Mouse (Mus musculus): ENCODE results near the gene 1700016C15Rik. TPM values are rescaled to one million over a fixed set of nuclear protein-coding genes. Genes with fewer than 3 reads are reported as not detected.
A peak's percentile ranks its signal among the peaks of the same experiment; 100 is the strongest.

1700016C15Rik gene
- total RNA-seq, 2 experiments from 2014 or later, result not detected

DNA sequence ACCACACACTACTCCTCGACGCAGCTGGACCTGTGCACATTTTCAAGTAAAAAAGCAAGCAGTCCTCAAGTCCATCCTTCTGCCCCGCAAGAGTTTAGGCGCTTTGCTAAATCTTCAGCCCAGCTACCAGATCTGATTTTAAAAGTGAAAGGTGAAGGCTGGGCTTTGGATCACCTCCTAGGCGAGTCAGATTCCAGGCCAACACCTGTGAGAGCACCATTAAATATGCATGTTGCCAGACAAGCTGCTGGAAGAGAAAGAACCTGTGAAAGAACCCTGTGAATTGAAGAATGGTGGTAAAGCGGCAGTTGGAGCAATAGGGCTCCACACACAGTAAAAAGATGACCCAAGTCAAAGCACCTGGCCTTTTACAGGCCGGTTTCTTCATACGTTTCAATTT lies 65.3 kb downstream of the 1700016C15Rik start:
- DNase-seq, result no peak
- intact Hi-C loops (cut with DNase I), result loop anchor here (5.0 to 10.0 kb wide), 3 partner anchors 88 to 980 kb away; partner anchors contain the start of genes Cep170 and Sdccag8

DNA sequence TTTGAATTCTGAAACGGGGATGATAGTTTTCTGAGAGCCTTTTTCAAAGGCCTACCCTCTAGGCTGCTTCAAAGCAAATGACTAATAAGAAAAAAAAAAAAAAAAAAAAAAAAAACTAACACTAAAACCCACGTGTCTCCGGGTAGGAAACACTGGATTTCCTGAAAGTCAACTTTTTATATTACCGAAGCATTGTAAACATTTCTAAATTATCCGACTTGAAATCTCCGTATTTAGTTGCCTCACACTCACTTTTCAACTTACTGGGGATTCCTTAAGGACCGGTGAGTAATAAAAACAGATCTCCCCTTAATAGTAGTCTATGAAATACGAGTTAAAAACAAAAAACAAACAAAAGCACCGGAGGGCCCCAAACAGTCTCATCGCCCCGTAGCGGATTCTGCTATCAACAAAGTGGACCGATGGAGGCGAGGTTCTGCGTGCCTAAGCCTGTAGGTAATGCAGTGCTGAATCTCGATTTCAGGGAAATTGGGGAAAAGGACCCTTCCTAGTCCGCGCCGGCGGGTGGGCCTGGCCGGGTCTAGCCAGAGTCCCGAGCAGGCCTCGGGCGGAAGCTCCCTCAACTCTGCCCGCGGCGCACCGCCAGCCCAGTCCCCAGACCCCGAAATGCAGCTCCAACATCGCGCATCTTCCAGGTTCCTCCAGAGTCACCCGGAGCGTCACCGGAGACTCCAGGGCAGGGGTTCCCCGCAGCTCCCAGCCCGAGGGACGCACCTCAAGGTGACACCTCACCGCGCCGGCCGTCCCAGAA lies 66.0 kb downstream of the 1700016C15Rik start:
- intact Hi-C loops (cut with DNase I), result loop anchor here (10.0 kb wide), 2 partner anchors 171 to 981 kb away; partner anchors contain the start of genes Cep170 and Sdccag8
- peak; percentile 57 to 69 for DNase-seq

- intact Hi-C loops (cut with DNase I), result loop anchor here (10.0 kb wide), 2 partner anchors 172 to 982 kb away; partner anchors contain the start of genes Cep170 and Sdccag8
- DNase-seq, result peak; percentile 98 to 99
Measured at GRCm38 (mm10) chr1:177796193-177796939, 66.8 kb downstream of the 1700016C15Rik start, which contains the start of gene Adss. Gene Adss, minus strand, starts transcription at chr1:177796511.

DNA sequence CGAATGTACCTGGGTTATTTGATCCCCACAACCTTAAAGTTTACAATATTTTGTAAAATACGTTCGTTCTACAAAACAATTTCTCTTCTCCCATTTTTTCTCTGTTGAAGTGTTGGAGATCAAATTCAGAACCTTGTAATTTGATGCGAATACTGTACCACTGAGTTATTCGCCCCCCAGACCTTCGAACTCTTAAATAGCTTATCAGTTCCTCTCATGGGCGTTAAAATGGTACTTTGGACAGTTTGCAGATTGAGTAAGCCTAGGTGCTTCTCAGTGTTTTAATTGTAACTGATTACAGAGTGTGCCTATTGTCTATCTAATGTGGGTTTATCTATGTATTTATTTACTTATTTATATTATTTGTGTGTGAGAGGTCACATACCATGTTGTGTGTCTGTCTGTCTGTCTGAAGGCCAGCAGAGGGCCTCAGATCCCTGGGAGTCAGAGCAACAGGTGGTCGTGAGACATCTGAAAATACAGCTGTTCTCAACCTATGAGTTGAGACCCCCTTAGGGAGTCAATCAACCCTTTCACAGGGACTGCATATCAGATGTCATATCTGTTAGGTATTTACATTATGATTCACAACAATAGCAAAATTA lies 67.6 kb downstream of the 1700016C15Rik start:
- no peak for DNase-seq
- intact Hi-C loops (cut with DNase I), result loop anchor here (10.0 kb wide), 2 partner anchors 172 to 982 kb away; partner anchors contain the start of genes Cep170 and Sdccag8

Other genes with a start within 250 kb of the 1700016C15Rik start
- gene Adss, start 66.7 kb downstream of the 1700016C15Rik start, total RNA-seq (2021), result 1 to 10 TPM; 8.2 to 8.7 TPM